9 mouse cellular contexts compared by ENCODE assay signal in the genomic region with DNA sequence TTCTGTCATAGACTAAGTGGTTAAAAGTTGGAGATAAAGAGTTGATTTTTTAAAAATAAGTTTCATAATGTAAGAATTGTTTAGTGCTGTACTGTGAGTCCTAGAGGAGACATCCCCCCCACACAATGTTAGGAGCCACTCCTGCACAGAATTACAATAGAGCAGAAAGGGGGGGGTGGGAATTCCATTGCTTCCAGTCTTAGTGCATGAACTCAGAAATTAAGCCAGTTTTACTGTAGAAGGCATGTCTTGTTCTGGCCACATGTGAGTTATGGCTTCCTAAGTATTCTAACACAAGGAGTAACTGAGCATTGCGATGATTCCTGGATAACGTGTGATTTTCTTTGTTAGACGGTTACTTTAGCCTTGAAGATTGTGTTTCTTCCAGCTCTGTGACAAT.
A peak's percentile ranks its signal among the peaks of the same experiment; 100 is the strongest.
DNase-seq lines count a peak whose midpoint lies in the region; ATAC-seq lines count a peak whose summit lies in the region.
"Had no signal": no experiment of that assay in that cellular context is flagged by ENCODE, and none has a peak within 500 bp of the region (broad histone marks: within the 10 kb centered on the region; RNA-seq: fewer than 3 reads in every experiment).

No protein-coding gene starts in this region.

- peaks cover 32% of the 10 kb centered on the region for H3K4me1 ChIP-seq in embryonic facial prominence, embryonic 12.5 days
- peaks cover 44% of the 10 kb centered on the region for H3K4me1 ChIP-seq in embryonic facial prominence, embryonic 10.5 days
- H3K4me1 ChIP-seq in kidney, embryonic 14.5 days (ENCODE audit: control insufficient read depth, insufficient read depth, low read length) = peaks cover 14% of the 10 kb centered on the region; the same call in 1 of the 2 replicates
- peaks cover 34% of the 10 kb centered on the region for H3K4me1 ChIP-seq in neural tube, embryonic 13.5 days (replicated peaks)
- H3K4me1 ChIP-seq: liver, embryonic 13.5 days had no signal

- no peak for ATAC-seq in embryonic facial prominence, embryonic 12.5 days (ENCODE audit: insufficient number of reproducible peaks, insufficient read depth, low FRiP score, low TSS enrichment)
- peak; percentile 44; the same call in 1 of the 2 replicates for ATAC-seq in kidney, embryonic 14.5 days (ENCODE audit: low FRiP score, low TSS enrichment)
- no peak for ATAC-seq in neural tube, embryonic 13.5 days (ENCODE audit: low read depth)

- no peak overlapping the region for H3K4me3 ChIP-seq in embryonic facial prominence, embryonic 12.5 days
- no peak overlapping the region for H3K4me3 ChIP-seq in embryonic facial prominence, embryonic 10.5 days
- H3K4me3 ChIP-seq in kidney, embryonic 14.5 days (ENCODE audit: low read length) = peak overlapping the region; percentile 17; the same call in 1 of the 2 replicates
- peak overlapping the region; percentile 38; the same call in 1 of the 2 replicates for H3K4me3 ChIP-seq in neural tube, embryonic 13.5 days

- H3K9me3 ChIP-seq in embryonic facial prominence, embryonic 12.5 days = no peaks in the 10 kb centered on the region
- H3K9me3 ChIP-seq in embryonic facial prominence, embryonic 10.5 days = peaks cover 9% of the 10 kb centered on the region; the same call in 1 of the 2 replicates
- no peaks in the 10 kb centered on the region for H3K9me3 ChIP-seq in kidney, embryonic 14.5 days (ENCODE audit: control insufficient read depth, low read length)
- H3K9me3 ChIP-seq in neural tube, embryonic 13.5 days = no peaks in the 10 kb centered on the region
- H3K9me3 ChIP-seq: liver, embryonic 13.5 days had no signal

- peaks cover 12% of the 10 kb centered on the region for H3K36me3 ChIP-seq in embryonic facial prominence, embryonic 12.5 days
- H3K36me3 ChIP-seq in embryonic facial prominence, embryonic 10.5 days (replicated peaks) = peaks cover 33% of the 10 kb centered on the region
- H3K36me3 ChIP-seq in kidney, embryonic 14.5 days (ENCODE audit: control insufficient read depth, insufficient read depth, low read length) = no peaks in the 10 kb centered on the region
- H3K36me3 ChIP-seq in neural tube, embryonic 13.5 days = peaks cover 16% of the 10 kb centered on the region
- H3K36me3 ChIP-seq: liver, embryonic 13.5 days had no signal

- DNase-seq in embryonic facial prominence, embryonic 10.5 days (ENCODE audit: low spot score) = no peak
- no peak for DNase-seq in kidney, postnatal 36 days
- no peak for DNase-seq in neural tube, embryonic 10.5 days (ENCODE audit: extremely low spot score, low spot score)
- DNase-seq in cerebellum, adult 18-20 months = no peak
- DNase-seq in cerebellum, postnatal 4 days (ENCODE audit: low spot score in 2 of 2) = no peak
- DNase-seq: liver, embryonic 13.5 days had no signal

- H3K27me3 ChIP-seq in embryonic facial prominence, embryonic 12.5 days = no peaks in the 10 kb centered on the region
- no peaks in the 10 kb centered on the region for H3K27me3 ChIP-seq in embryonic facial prominence, embryonic 10.5 days (replicated peaks; ENCODE audit: low read depth, poor library complexity, severe bottlenecking)
- H3K27me3 ChIP-seq in kidney, embryonic 14.5 days (ENCODE audit: control insufficient read depth, insufficient read depth, low read length) = no peaks in the 10 kb centered on the region
- no peaks in the 10 kb centered on the region for H3K27me3 ChIP-seq in neural tube, embryonic 13.5 days
- H3K27me3 ChIP-seq: liver, embryonic 13.5 days had no signal

- no peak overlapping the region for H3K27ac ChIP-seq in embryonic facial prominence, embryonic 12.5 days
- H3K27ac ChIP-seq in embryonic facial prominence, embryonic 10.5 days (replicated peaks) = no peak overlapping the region
- peak overlapping the region; percentile 68; the same call in 1 of the 2 replicates for H3K27ac ChIP-seq in kidney, embryonic 14.5 days (ENCODE audit: low read depth, low read length)
- no peak overlapping the region for H3K27ac ChIP-seq in neural tube, embryonic 13.5 days (replicated peaks)

- 80% methylated on average over 3 of the region's 3 CpGs for WGBS in embryonic facial prominence, embryonic 12.5 days
- WGBS in embryonic facial prominence, embryonic 10.5 days = 93% methylated on average over 3 of the region's 3 CpGs
- 35% methylated on average over 3 of the region's 3 CpGs for WGBS in kidney, embryonic 14.5 days
- WGBS in neural tube, embryonic 13.5 days = 61% methylated on average over 3 of the region's 3 CpGs

- H3K4me2 ChIP-seq in embryonic facial prominence, embryonic 12.5 days (replicated peaks) = 0 out of 2 replicates have a peak overlapping the region, but pooled peaks have one; percentile 19
- peak overlapping the region; percentile 47; the same call in 1 of the 2 replicates for H3K4me2 ChIP-seq in kidney, embryonic 14.5 days (replicated peaks; ENCODE audit: low read depth, low read length)
- H3K4me2 ChIP-seq in neural tube, embryonic 13.5 days = peak overlapping the region; percentile 55

- H3K9ac ChIP-seq in embryonic facial prominence, embryonic 12.5 days = no peak overlapping the region
- H3K9ac ChIP-seq in kidney, embryonic 14.5 days (ENCODE audit: low read depth, low read length) = no peak overlapping the region; the same call in 1 of the 2 replicates
- H3K9ac ChIP-seq in neural tube, embryonic 13.5 days = no peak overlapping the region

Comparison
In these comparisons a context has a peak if more than half of its experiments do, and no peak if none do; other contexts are left out.
1. H3K4me3 ChIP-seq: peak in kidney, embryonic 14.5 days (single experiment) and neural tube, embryonic 13.5 days (single experiment); none in embryonic facial prominence, embryonic 12.5 days (single experiment) and embryonic facial prominence, embryonic 10.5 days (single experiment).
2. Peak in every context shown above with its lines, with median percentiles within 50 percentile points of each other: H3K4me2 ChIP-seq.